Mouse (Mus musculus): ENCODE data around the gene Slc19a2.
A peak's percentile ranks its signal among the peaks of the same experiment; 100 is the strongest.

Slc19a2 gene

DNA sequence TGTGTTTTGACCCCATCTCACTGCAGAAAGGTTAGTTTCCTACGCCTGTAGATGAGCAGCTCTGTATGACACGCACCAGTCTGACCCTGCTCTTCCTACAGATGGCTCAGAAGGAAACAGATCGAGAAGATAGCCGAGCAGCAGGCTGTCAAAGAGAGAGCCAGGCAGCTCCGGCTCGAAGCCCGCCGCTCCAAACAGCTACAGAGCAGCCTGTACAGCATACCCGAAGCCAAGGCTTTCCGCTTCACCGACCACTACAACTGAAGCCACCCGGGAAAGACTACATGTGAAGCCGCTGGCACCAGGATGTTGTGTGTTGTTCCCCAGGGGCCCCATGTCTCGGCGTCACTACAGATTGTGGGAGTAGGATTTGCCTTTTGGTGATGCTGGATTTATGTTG lies 38.6 kb downstream of the Slc19a2 start:
- H3K9me3 ChIP-seq (ENCODE audit: low read length) = no peaks in the 10 kb centered on the region
- TF ChIP-seq POU5F1 (IDR thresholded peaks at IDR 0.05; ENCODE audit: borderline replicate concordance, low read length) (no peak), NANOG (IDR thresholded peaks at IDR 0.05; ENCODE audit: borderline replicate concordance, low read length) (no peak), CTCF (conservative IDR thresholded peaks at IDR 0.05; ENCODE audit: low read length) (no peak)
- peaks cover 4% of the 10 kb centered on the region for H3K4me1 ChIP-seq (replicated peaks; ENCODE audit: low read depth, low read length)
- no peaks in the 10 kb centered on the region for H3K27me3 ChIP-seq (ENCODE audit: insufficient read depth, low read length)
- H3K36me3 ChIP-seq (ENCODE audit: insufficient read depth, low read length) = peaks cover 19% of the 10 kb centered on the region
- no peak overlapping the region for H3K4me3 ChIP-seq (replicated peaks; ENCODE audit: low read length)

DNA sequence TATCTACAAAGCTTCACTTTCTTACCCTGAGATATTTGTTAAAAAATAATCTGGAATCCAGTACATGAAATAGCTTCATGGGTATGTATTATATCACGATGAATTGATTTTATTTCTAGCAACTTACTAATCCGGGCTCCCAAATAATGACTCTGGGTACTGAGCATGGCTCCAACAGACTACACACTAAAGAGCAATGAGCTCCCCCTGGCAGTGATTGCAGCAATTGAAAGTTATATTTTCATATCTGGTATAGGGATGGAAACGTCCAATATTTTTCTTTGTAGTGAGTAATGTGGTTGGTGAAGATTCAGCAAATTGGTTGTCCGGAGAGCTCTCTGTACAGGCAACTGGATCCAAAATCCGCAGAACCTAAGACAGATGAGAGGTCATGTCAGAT lies 43.2 kb downstream of the Slc19a2 start:
- no peaks in the 10 kb centered on the region; the same call in 1 of the 2 replicates for H3K4me1 ChIP-seq (replicated peaks; ENCODE audit: low read depth, low read length)
- no peak overlapping the region for H3K4me3 ChIP-seq (replicated peaks; ENCODE audit: low read length)
- no peak for TF ChIP-seq POU5F1 (IDR thresholded peaks at IDR 0.05; ENCODE audit: borderline replicate concordance, low read length)
- no peak for TF ChIP-seq CTCF (conservative IDR thresholded peaks at IDR 0.05; ENCODE audit: low read length)
- no peak for TF ChIP-seq NANOG (IDR thresholded peaks at IDR 0.05; ENCODE audit: borderline replicate concordance, low read length)
- H3K36me3 ChIP-seq (ENCODE audit: insufficient read depth, low read length) = peaks cover 57% of the 10 kb centered on the region
- H3K9me3 ChIP-seq (ENCODE audit: low read length) = no peaks in the 10 kb centered on the region
- no peaks in the 10 kb centered on the region for H3K27me3 ChIP-seq (ENCODE audit: insufficient read depth, low read length)

DNA sequence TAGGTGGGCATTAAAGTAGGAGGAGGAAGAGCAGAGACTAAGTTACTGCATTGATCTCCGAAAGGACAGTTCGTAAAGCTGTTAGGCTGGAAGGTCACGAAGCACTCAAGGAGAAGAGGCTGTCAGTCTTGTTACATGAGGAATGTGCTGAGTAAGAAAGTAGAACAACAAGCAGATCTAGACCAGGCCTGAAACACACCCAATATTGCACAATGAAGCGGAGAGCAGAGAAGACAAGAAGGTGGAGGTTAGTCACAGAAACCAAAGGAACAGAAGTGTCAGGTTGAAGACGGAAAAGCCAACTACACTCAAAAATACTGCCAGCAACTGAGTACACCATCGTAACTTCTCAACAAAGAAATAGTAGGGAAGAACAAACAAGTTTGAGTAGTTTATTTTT lies 45.2 kb downstream of the Slc19a2 start:
- Histone ChIP-seq H3K36me3 (ENCODE audit: insufficient read depth, low read length) (peaks cover 76% of the 10 kb centered on the region), H3K4me1 (replicated peaks; ENCODE audit: low read depth, low read length) (no peaks in the 10 kb centered on the region)
- TF ChIP-seq NANOG (IDR thresholded peaks at IDR 0.05; ENCODE audit: borderline replicate concordance, low read length) (no peak), POU5F1 (IDR thresholded peaks at IDR 0.05; ENCODE audit: borderline replicate concordance, low read length) (no peak), CTCF (conservative IDR thresholded peaks at IDR 0.05; ENCODE audit: low read length) (no peak)

DNA sequence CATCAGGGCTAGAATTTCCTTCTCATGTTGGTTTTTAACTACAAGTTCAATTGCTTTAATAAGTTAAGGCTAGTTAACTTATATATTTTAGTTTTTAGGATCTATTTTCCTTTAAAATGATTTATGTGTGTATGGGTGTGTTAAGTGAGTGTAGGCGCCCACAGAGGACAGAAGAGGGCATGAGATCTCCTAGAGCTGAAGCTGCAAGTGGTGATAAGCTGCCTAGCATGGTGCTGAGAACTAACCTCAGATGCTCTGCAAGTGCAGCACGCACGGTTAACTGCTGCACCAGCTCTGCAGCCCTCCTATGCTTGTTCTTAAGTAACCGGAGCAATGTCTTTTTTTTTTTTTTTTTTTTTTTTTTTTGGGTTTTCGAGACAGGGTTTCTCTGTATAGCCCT lies 47.6 kb downstream of the Slc19a2 start:
- TF ChIP-seq NANOG (IDR thresholded peaks at IDR 0.05; ENCODE audit: borderline replicate concordance, low read length) (no peak), CTCF (conservative IDR thresholded peaks at IDR 0.05; ENCODE audit: low read length) (no peak), POU5F1 (IDR thresholded peaks at IDR 0.05; ENCODE audit: borderline replicate concordance, low read length) (no peak)
- Histone ChIP-seq H3K4me3 (replicated peaks; ENCODE audit: low read length) (no peak overlapping the region), H3K9me3 (ENCODE audit: low read length) (no peaks in the 10 kb centered on the region), H3K27me3 (ENCODE audit: insufficient read depth, low read length) (no peaks in the 10 kb centered on the region), H3K4me1 (replicated peaks; ENCODE audit: low read depth, low read length) (no peaks in the 10 kb centered on the region), H3K36me3 (ENCODE audit: insufficient read depth, low read length) (peaks cover 90% of the 10 kb centered on the region)

More for the DNA sequence above, 45.2 kb downstream of the Slc19a2 start:
- H3K27me3 ChIP-seq (ENCODE audit: insufficient read depth, low read length) = no peaks in the 10 kb centered on the region
- H3K9me3 ChIP-seq (ENCODE audit: low read length) = no peaks in the 10 kb centered on the region
- no peak overlapping the region for H3K4me3 ChIP-seq (replicated peaks; ENCODE audit: low read length)

DNA sequence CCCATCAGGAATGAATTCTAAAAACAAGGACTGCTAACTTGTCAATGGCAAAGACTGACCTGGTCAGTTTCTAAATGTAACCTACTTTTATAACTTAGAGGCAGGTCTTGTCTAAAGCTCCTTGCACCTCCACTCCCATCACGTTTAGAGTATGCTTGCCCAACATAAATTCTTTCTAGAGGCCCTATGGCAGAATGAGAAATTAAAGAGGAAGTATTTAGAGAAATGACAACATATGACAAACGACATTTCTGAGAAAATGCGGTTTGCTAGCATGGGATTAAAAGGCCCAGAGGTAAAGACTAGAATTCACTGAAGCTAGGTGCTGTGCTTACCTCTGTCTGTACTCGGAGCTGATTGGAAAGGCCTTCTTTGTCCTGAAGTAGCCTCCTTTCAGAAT lies 53.1 kb downstream of the Slc19a2 start:
- no peak for TF ChIP-seq CTCF (conservative IDR thresholded peaks at IDR 0.05; ENCODE audit: low read length)
- TF ChIP-seq POU5F1 (IDR thresholded peaks at IDR 0.05; ENCODE audit: borderline replicate concordance, low read length) = no peak
- TF ChIP-seq NANOG (IDR thresholded peaks at IDR 0.05; ENCODE audit: borderline replicate concordance, low read length) = no peak
- Histone ChIP-seq H3K4me3 (replicated peaks; ENCODE audit: low read length) (no peak overlapping the region), H3K27me3 (ENCODE audit: insufficient read depth, low read length) (no peaks in the 10 kb centered on the region), H3K36me3 (ENCODE audit: insufficient read depth, low read length) (peaks cover 77% of the 10 kb centered on the region), H3K9me3 (ENCODE audit: low read length) (no peaks in the 10 kb centered on the region), H3K4me1 (replicated peaks; ENCODE audit: low read depth, low read length) (peaks cover 7% of the 10 kb centered on the region)

DNA sequence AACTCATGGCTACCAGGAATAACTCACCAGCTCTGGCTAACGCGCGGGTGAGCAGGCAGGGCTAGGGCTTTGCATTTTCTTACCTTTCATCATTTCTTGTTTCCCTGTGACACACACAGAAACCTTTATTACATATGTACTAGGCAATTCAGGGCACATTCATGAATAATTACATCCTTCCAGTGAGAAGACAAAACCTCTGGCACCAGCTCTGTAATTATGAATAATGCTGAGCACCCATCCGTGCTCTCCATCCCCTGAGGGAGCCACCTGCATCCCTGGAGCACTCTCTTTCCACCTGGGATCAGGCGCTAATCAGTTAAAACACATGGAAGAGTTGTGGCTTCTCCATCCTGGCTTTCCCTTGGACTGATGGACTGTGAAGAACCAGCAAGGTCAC lies 55.0 kb downstream of the Slc19a2 start, which contains the start of gene Nme7:
Gene Nme7, plus strand, starts transcription at position 301 of the 400 bp plus-strand sequence.
- H3K9me3 ChIP-seq (ENCODE audit: low read length) = no peaks in the 10 kb centered on the region
- peaks cover 17% of the 10 kb centered on the region for H3K4me1 ChIP-seq (replicated peaks; ENCODE audit: low read depth, low read length)
- TF ChIP-seq POU5F1 (IDR thresholded peaks at IDR 0.05; ENCODE audit: borderline replicate concordance, low read length) (no peak), CTCF (conservative IDR thresholded peaks at IDR 0.05; ENCODE audit: low read length) (no peak), NANOG (IDR thresholded peaks at IDR 0.05; ENCODE audit: borderline replicate concordance, low read length) (no peak)
- H3K36me3 ChIP-seq (ENCODE audit: insufficient read depth, low read length) = peaks cover 59% of the 10 kb centered on the region
- no peaks in the 10 kb centered on the region for H3K27me3 ChIP-seq (ENCODE audit: insufficient read depth, low read length)
- no peak within 1 kb of the TSS for H3K4me3 ChIP-seq (replicated peaks; ENCODE audit: low read length)

DNA sequence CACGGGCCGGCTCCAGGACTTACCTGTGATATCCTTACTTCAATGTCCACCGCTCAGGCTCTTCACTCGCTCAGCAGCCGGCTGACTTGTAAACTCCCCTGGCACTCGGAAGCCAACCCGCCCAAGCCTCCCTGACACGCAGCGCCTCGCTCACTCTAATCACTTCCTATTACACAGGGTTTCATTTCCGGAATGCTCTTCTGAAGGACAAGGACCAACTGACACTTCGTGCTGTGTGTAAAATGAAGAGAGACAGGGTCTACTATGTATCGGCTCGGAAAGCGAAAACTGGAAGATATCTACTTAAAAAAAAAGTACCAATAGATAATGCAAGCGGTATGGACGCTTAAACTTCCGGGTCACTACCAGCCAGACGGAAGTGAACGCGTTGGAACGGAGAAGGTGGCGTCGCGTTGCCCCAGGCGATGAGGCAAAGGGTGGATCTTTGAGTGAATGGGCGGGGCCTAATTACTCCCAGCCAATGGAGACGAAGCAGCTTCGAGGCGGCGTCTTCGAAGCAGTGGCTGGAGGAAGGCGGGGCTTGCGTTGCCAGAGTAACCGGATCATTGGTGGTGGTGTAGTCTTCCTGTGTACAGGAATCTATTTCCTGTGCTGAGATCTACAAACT lies 58.4 kb downstream of the Slc19a2 start, which contains the start of gene Blzf1:
Gene Blzf1, minus strand, starts transcription at position 366 of the 628 bp plus-strand sequence.
- TF ChIP-seq POU5F1 (IDR thresholded peaks at IDR 0.05; ENCODE audit: borderline replicate concordance, low read length) (no peak), CTCF (conservative IDR thresholded peaks at IDR 0.05; ENCODE audit: low read length) (no peak), NANOG (IDR thresholded peaks at IDR 0.05; ENCODE audit: borderline replicate concordance, low read length) (no peak)
- Histone ChIP-seq H3K9me3 (ENCODE audit: low read length) (no peaks in the 10 kb centered on the region), H3K36me3 (ENCODE audit: insufficient read depth, low read length) (peaks cover 34% of the 10 kb centered on the region), H3K27me3 (ENCODE audit: insufficient read depth, low read length) (no peaks in the 10 kb centered on the region), H3K4me3 (replicated peaks; ENCODE audit: low read length) (peak within 1 kb of the TSS; percentile 93), H3K4me1 (replicated peaks; ENCODE audit: low read depth, low read length) (peaks cover 17% of the 10 kb centered on the region)

DNA sequence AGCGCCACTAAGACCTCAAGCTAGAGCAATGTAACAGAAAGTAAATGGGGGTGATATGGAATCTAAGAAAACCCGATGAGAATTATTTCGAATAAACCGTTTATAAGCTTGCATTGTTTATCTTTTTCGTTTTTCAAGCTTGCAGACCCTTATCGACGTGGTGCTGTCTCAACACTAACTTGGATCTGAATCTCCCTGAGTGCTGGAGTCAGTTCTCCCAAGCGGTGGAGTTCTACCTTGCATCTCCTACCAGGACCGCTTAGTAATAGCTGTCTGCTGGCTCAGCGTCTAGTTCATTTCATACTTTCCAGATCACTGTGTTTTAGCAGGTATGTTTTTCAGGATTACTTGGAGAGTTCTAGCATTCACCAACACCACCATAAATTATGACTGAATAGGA lies 59.1 kb downstream of the Slc19a2 start:
- H3K36me3 ChIP-seq (ENCODE audit: insufficient read depth, low read length) = peaks cover 33% of the 10 kb centered on the region; the same call in 1 of the 2 replicates
- no peaks in the 10 kb centered on the region for H3K9me3 ChIP-seq (ENCODE audit: low read length)
- H3K4me1 ChIP-seq (replicated peaks; ENCODE audit: low read depth, low read length) = peaks cover 17% of the 10 kb centered on the region
- H3K4me3 ChIP-seq (replicated peaks; ENCODE audit: low read length) = peak overlapping the region; percentile 93
- no peaks in the 10 kb centered on the region for H3K27me3 ChIP-seq (ENCODE audit: insufficient read depth, low read length)
- no peak for TF ChIP-seq POU5F1 (IDR thresholded peaks at IDR 0.05; ENCODE audit: borderline replicate concordance, low read length)
- TF ChIP-seq CTCF (conservative IDR thresholded peaks at IDR 0.05; ENCODE audit: low read length) = no peak
- TF ChIP-seq NANOG (IDR thresholded peaks at IDR 0.05; ENCODE audit: borderline replicate concordance, low read length) = no peak

Data from E14TG2a.4 (cell line).